In the genomic region with DNA sequence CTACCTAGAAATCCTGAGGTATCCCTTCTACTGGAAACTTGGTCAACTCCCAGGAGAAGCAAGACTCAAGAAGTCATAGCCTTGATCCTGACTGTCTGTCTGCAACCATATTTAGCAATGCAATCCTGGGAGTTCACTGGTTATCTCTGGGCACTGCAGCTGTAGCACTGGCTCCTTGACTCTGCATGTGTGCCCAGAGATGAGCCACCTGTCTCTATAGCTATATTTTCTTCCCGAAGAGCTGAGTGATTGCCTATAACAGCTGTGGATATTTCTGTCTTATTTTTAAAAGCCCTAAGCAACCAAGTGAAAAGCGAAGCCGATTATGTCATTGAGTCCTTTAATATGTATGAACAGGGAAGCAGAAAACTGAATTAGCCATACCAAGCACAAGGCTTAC, we compare ENCODE assay signal across 21 mouse cellular contexts. TPM values are rescaled to one million over a fixed set of nuclear protein-coding genes. Genes with fewer than 3 reads are reported as not detected.
"Had no signal": no experiment of that assay in that cellular context is flagged by ENCODE, and none has a peak within 500 bp of the region (broad histone marks: within the 10 kb centered on the region; RNA-seq: fewer than 3 reads in every experiment).

No protein-coding gene starts in this region.

- H3K4me3 ChIP-seq: liver, embryonic 12.5 days; liver, embryonic 15.5 days; neural tube, embryonic 12.5 days; neural tube, embryonic 15.5 days; stomach, embryonic 15.5 days had no signal

- H3K9ac ChIP-seq: liver, embryonic 12.5 days; liver, embryonic 15.5 days; neural tube, embryonic 12.5 days; neural tube, embryonic 15.5 days; stomach, embryonic 15.5 days had no signal

- H3K36me3 ChIP-seq: liver, embryonic 12.5 days; liver, embryonic 15.5 days; neural tube, embryonic 12.5 days; neural tube, embryonic 15.5 days; stomach, embryonic 15.5 days had no signal

- H3K27me3 ChIP-seq: liver, embryonic 12.5 days; liver, embryonic 15.5 days; neural tube, embryonic 12.5 days; neural tube, embryonic 15.5 days; stomach, embryonic 15.5 days had no signal

- H3K4me2 ChIP-seq: liver, embryonic 12.5 days; liver, embryonic 15.5 days; midbrain, embryonic 11.5 days; neural tube, embryonic 12.5 days; neural tube, embryonic 15.5 days; stomach, embryonic 15.5 days had no signal

- H3K4me1 ChIP-seq: liver, embryonic 12.5 days; liver, embryonic 15.5 days; neural tube, embryonic 12.5 days; neural tube, embryonic 15.5 days; stomach, embryonic 15.5 days had no signal

- H3K9me3 ChIP-seq: liver, embryonic 12.5 days; liver, embryonic 15.5 days; neural tube, embryonic 12.5 days; neural tube, embryonic 15.5 days; stomach, embryonic 15.5 days had no signal

- ATAC-seq: liver, embryonic 12.5 days had no signal

- H3K27ac ChIP-seq: liver, embryonic 12.5 days; liver, embryonic 15.5 days; neural tube, embryonic 12.5 days; neural tube, embryonic 15.5 days; stomach, embryonic 15.5 days had no signal

- DNase-seq: kidney, adult 18-20 months; kidney, adult 9 months; kidney, postnatal 14 days; kidney, postnatal 4 days; layer of hippocampus, adult 9-11 months; liver; lung, adult 18-20 months; lung, postnatal 4 days; midbrain, embryonic 14.5 days; right cerebral cortex, adult 18-20 months; right cerebral cortex, postnatal 14 days; right cerebral cortex, postnatal 4 days; spleen, adult 18-20 months; thymus, postnatal 25 days had no signal

RNA-seq across cellular contexts. Expression of a gene that starts 50.3 kb away (rescaled TPM):
- total RNA-seq: megakaryocyte-erythroid progenitor cell, adult 5-6 weeks had no signal
